Mouse (Mus musculus) lung, postnatal 10 days (tissue): Measurements from ENCODE around the gene Snai3.

Experiments
- DNase-seq: peaks from one replicate; pipeline ENCODE4 v3.0.0; 2021

Snai3 gene

GRCm38 (mm10) chr8:122430058-122430636 is 30.4 kb downstream of the Snai3 start:
- no peak for DNase-seq

DNA sequence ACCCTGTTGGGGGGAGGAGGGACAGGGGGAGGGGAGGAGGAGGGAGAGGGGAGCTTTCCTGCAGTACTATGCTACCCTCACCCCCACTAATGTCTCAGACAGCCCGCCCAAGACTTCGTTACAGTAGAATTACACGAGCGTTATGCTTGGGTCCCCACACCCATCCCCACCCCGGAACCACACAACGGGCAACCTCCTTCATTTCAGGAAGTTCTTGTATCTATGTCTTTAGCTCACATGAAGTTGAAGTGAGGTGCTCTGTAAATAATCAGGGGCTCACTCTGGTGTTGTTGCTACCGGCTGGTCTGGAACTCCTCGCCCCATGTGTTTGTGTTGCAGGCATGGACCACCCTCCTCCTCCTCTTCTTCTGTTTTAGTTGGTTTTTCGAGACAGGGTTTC is 32.4 kb downstream of the Snai3 start:
- DNase-seq: no peak

- DNase-seq: no peak
These were observed 32.9 kb downstream of the Snai3 start for GRCm38 (mm10) chr8:122427607-122428006.

- DNase-seq: no peak
These were observed 34.4 kb downstream of the Snai3 start for GRCm38 (mm10) chr8:122426145-122426544.

DNA sequence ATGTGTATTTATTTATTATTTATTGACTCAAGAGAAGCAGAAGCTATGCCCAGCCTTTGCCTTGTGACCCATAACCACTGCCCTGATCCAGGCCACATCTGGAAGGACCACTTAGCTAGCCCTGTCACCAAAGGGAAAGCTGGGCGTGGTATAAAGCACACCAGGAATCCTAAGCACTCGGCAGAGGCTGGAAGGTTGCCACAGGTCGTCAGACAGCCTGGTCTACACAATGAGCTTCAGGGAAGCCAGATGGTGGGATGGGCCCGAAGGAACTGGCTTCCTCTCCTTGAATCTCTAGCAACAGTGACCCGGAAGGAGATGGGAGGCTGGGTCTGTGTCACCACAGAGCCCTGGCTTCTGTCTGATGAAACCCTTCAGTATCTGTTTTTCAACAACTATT is 36.9 kb downstream of the Snai3 start:
- peak; percentile 76 for DNase-seq

- DNase-seq: no peak
These were observed 37.3 kb downstream of the Snai3 start for GRCm38 (mm10) chr8:122423217-122423616.

DNA sequence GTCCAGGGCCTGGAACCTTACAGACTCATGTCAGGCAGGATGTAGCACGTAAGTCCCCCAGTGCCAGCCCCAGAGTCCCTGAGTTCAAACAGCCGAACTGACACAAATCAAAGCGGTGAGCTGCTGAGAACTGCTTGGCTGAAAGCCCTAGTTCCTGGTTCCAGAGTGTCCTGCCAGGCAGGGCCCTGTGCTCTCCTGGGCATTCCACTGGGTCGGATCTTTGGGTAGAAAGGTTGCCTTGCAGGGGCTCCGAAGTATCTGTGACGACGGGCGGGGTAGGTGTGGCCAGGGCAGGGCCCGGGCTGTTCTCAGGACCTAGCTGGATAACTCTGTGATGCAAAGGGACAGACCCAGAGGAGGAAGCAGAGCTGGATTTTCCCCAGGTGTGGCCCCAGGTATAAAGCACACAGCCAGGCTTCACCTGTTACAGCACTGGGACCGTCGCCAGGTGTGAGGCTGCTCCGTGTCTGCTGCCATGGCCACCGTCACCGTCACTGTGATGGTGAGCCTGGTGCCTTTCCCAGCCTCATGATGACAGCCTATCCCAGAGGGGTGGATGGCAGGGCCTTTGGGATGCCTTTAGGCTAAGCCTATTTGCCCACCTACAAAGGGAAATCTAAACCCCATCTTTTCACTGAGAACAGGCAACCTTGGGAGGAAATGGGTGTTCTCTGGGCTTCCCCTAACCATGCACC is 39.0 kb downstream of the Snai3 start, which contains the start of gene Il17c:
TSS of gene Il17c (plus strand) at position 645 of the 695 bp plus-strand sequence.
- DNase-seq: no peak

GRCm38 (mm10) chr8:122419881-122420555 is 40.5 kb downstream of the Snai3 start:
- DNase-seq: peak; percentile 80

GRCm38 (mm10) chr8:122415554-122415953 is 45.0 kb downstream of the Snai3 start:
- DNase-seq: no peak

DNA sequence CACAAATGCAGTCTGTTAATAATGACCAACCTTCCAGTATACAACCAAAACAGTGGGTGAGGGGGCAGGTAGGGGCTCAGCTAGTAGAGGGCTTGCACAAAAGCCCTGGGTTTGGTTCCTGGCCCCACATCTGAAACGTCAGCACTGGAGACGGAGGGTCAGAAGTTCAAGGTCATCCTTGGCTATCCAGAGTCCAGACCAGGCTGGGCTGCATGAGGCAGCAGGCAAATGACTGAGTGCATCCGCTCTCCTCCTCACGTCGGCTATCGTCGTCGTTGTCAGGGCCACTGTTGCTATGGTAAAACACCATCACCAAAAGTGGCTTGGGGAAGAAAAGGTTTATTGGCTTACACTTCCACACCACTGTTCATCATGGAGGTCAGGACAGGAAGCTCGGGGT is 46.2 kb downstream of the Snai3 start:
- no peak for DNase-seq

GRCm38 (mm10) chr8:122407678-122408077 is 52.9 kb downstream of the Snai3 start:
- DNase-seq: no peak

DNA sequence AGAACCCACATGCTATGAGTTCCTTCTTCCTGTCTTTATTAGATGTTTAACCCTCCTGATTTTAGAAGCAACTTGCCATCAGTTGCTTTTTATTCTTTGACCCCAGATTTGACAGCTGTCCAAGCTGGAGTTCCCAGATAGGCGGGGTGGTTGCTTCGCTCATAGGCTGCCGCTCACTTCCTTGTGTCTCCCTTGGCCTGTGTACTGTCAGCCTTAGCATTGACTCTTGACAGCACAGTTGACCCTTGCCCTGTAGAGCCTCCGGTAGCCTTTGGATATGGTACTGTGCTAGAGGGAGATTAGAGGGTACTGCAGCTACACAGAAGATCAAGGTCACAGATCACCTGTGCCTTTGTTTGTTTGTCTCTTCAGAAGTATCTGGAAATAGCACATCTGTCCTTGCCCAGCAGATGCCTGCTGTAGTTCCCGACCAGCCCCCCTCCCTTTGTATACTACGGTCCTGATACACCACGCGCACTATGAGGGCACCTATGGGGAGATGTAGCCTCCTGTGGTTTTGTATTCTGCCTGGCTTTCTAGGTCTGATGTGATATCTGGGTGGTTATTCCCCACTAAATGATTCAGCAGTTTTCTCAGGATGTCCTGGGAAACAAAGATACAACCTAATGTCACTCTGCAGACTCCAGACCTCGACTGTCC is 55.3 kb downstream of the Snai3 start:
- DNase-seq: no peak
